Mouse (Mus musculus) kidney, embryonic 16.5 days (tissue): Measurements from ENCODE around the gene Arfip2. TPM values are rescaled to one million over a fixed set of nuclear protein-coding genes. Genes with fewer than 3 reads are reported as not detected.

Source experiments
- polyA plus RNA-seq: library from polyadenylated mRNA; unstranded; fragments of >200 nt; fragmentation: Nextera tagmentation; extraction: Ambion mirVana; gene quantifications from 2 replicates; pipeline ENCODE4 v1.2.1, GENCODE M21; 2015

Gene Arfip2
- polyA plus RNA-seq, 1 experiment from 2014 or later = 92.5 TPM

Other genes with a start within 250 kb of the Arfip2 start
- 47.2 and 49.2 TPM in 2 replicates for gene Fam160a2, start 240.4 kb downstream of the Arfip2 start, polyA plus RNA-seq
- gene Cnga4, start 235.8 kb downstream of the Arfip2 start, polyA plus RNA-seq = not detected in 2 replicates
- 0.67 and 0.85 TPM in 2 replicates for gene Cckbr, start 214.7 kb downstream of the Arfip2 start, polyA plus RNA-seq
- 59.4 and 75.7 TPM in 2 replicates for gene Cavin3, start 158.1 kb downstream of the Arfip2 start, polyA plus RNA-seq
- 58.7 and 60.7 TPM in 2 replicates for gene Smpd1, start 86.1 kb downstream of the Arfip2 start, polyA plus RNA-seq
- gene Apbb1, start 58.8 kb downstream of the Arfip2 start, polyA plus RNA-seq = 62.1 and 62.2 TPM in 2 replicates
- 1.3 and 1.7 TPM in 2 replicates for gene Hpx, start 40.3 kb downstream of the Arfip2 start, polyA plus RNA-seq
- 38.7 and 39.2 TPM in 2 replicates for gene Trim3, start 6.8 kb downstream of the Arfip2 start, polyA plus RNA-seq
- 164 and 183 TPM in 2 replicates for gene Timm10b, start 360 bp downstream of the Arfip2 start, polyA plus RNA-seq
- 13.1 and 32.4 TPM in 2 replicates for gene Gm45799, start 136 bp upstream of the Arfip2 start, polyA plus RNA-seq
- gene Dnhd1, start 10.4 kb upstream of the Arfip2 start, polyA plus RNA-seq = 1.7 and 2.0 TPM in 2 replicates
- gene Ilk, start 96.2 kb upstream of the Arfip2 start, polyA plus RNA-seq = 377 and 439 TPM in 2 replicates
- 42.9 TPM in 2 replicates for gene Rrp8, start 97.0 kb upstream of the Arfip2 start, polyA plus RNA-seq
- gene Taf10, start 103.9 kb upstream of the Arfip2 start, polyA plus RNA-seq = 107 and 121 TPM in 2 replicates
- 120 and 123 TPM in 2 replicates for gene Tpp1, start 111.8 kb upstream of the Arfip2 start, polyA plus RNA-seq
- 10.4 and 10.5 TPM in 2 replicates for gene Dchs1, start 147.2 kb upstream of the Arfip2 start, polyA plus RNA-seq
- 378 and 386 TPM in 2 replicates for gene Mrpl17, start 170.7 kb upstream of the Arfip2 start, polyA plus RNA-seq